Mouse (Mus musculus): ENCODE data around the gene Map2k4. TPM values are rescaled to one million over a fixed set of nuclear protein-coding genes. Genes with fewer than 3 reads are reported as not detected.
A peak's percentile ranks its signal among the peaks of the same experiment; 100 is the strongest.

The Map2k4 gene
- polyA plus RNA-seq, 1 experiment from 2014 or later = 68.5 TPM

- 79% methylated on average over 1 of the region's 1 CpGs for WGBS
- H3K27ac ChIP-seq = no peak overlapping the region
- no peak for ATAC-seq (ENCODE audit: low FRiP score, low read depth)
Measured at GRCm38 (mm10) chr11:65795896-65796295, 7.8 kb upstream of the Map2k4 start.

GRCm38 (mm10) chr11:65794428-65795219, 6.5 kb upstream of the Map2k4 start:
- no peak overlapping the region for H3K4me2 ChIP-seq (replicated peaks)
- H3K9me3 ChIP-seq = no peaks in the 10 kb centered on the region
- no peaks in the 10 kb centered on the region for H3K4me1 ChIP-seq
- no peak for ATAC-seq (ENCODE audit: low FRiP score, low read depth)
- no peak overlapping the region for H3K4me3 ChIP-seq
- H3K9ac ChIP-seq = no peak overlapping the region
- 78% methylated on average over 10 of the region's 10 CpGs for WGBS
- H3K27ac ChIP-seq = no peak overlapping the region
- no peaks in the 10 kb centered on the region for H3K36me3 ChIP-seq
- H3K27me3 ChIP-seq = no peaks in the 10 kb centered on the region

More at GRCm38 (mm10) chr11:65795896-65796295, 7.8 kb upstream of the Map2k4 start:
- H3K4me2 ChIP-seq (replicated peaks) = no peak overlapping the region
- no peaks in the 10 kb centered on the region for H3K4me1 ChIP-seq
- H3K27me3 ChIP-seq = no peaks in the 10 kb centered on the region
- no peak overlapping the region for H3K9ac ChIP-seq
- H3K4me3 ChIP-seq = no peak overlapping the region
- no peaks in the 10 kb centered on the region for H3K36me3 ChIP-seq
- no peaks in the 10 kb centered on the region for H3K9me3 ChIP-seq

GRCm38 (mm10) chr11:65787421-65788151, 511 bp downstream of the Map2k4 start:
- H3K4me2 ChIP-seq (replicated peaks) = peak overlapping the region; percentile 84
- H3K27ac ChIP-seq = peak overlapping the region; percentile 89
- peak; percentile 88 for ATAC-seq (ENCODE audit: low FRiP score, low read depth)
- peak overlapping the region; percentile 96 for H3K4me3 ChIP-seq
- peak overlapping the region; percentile 99 for H3K9ac ChIP-seq
- H3K27me3 ChIP-seq = no peaks in the 10 kb centered on the region
- H3K9me3 ChIP-seq = no peaks in the 10 kb centered on the region
- 1% methylated on average over 36 of the region's 71 CpGs for WGBS
- no peaks in the 10 kb centered on the region for H3K36me3 ChIP-seq
- peaks cover 24% of the 10 kb centered on the region for H3K4me1 ChIP-seq

- Histone ChIP-seq H3K9me3 (no peaks in the 10 kb centered on the region), H3K4me3 (no peak overlapping the region), H3K4me1 (peaks cover 24% of the 10 kb centered on the region), H3K9ac (0 out of 2 replicates have a peak overlapping the region, but pooled peaks have one; percentile 15), H3K36me3 (no peaks in the 10 kb centered on the region), H3K27me3 (no peaks in the 10 kb centered on the region), H3K4me2 (replicated peaks) (peak overlapping the region; percentile 84), H3K27ac (no peak overlapping the region)
- no peak for ATAC-seq (ENCODE audit: low FRiP score, low read depth)
- WGBS = 88% methylated on average over 2 of the region's 2 CpGs
Measured at GRCm38 (mm10) chr11:65786160-65786559, 1.9 kb downstream of the Map2k4 start.

GRCm38 (mm10) chr11:65781596-65781995, 6.5 kb downstream of the Map2k4 start:
- 87% methylated on average over 3 of the region's 3 CpGs for WGBS
- H3K36me3 ChIP-seq = peaks cover 11% of the 10 kb centered on the region
- no peak overlapping the region for H3K4me3 ChIP-seq
- H3K4me2 ChIP-seq (replicated peaks) = no peak overlapping the region
- H3K4me1 ChIP-seq = peaks cover 49% of the 10 kb centered on the region
- no peak overlapping the region for H3K27ac ChIP-seq
- no peak overlapping the region for H3K9ac ChIP-seq
- H3K27me3 ChIP-seq = no peaks in the 10 kb centered on the region
- ATAC-seq (ENCODE audit: low FRiP score, low read depth) = no peak
- H3K9me3 ChIP-seq = no peaks in the 10 kb centered on the region

- Histone ChIP-seq H3K36me3 (peaks cover 11% of the 10 kb centered on the region), H3K4me3 (no peak overlapping the region), H3K4me1 (peaks cover 40% of the 10 kb centered on the region), H3K9me3 (no peaks in the 10 kb centered on the region), H3K9ac (no peak overlapping the region), H3K27me3 (no peaks in the 10 kb centered on the region), H3K4me2 (replicated peaks) (no peak overlapping the region), H3K27ac (no peak overlapping the region)
- ATAC-seq (ENCODE audit: low FRiP score, low read depth) = no peak
- 93% methylated on average over 1 of the region's 1 CpGs for whole genome bisulfite sequencing
Measured at GRCm38 (mm10) chr11:65779578-65779977, 8.5 kb downstream of the Map2k4 start.

GRCm38 (mm10) chr11:65779066-65779465, 9.0 kb downstream of the Map2k4 start:
- no peaks in the 10 kb centered on the region for H3K27me3 ChIP-seq
- peaks cover 40% of the 10 kb centered on the region for H3K4me1 ChIP-seq
- no peak overlapping the region for H3K27ac ChIP-seq
- no peak overlapping the region for H3K4me2 ChIP-seq (replicated peaks)
- ATAC-seq (ENCODE audit: low FRiP score, low read depth) = no peak
- H3K4me3 ChIP-seq = no peak overlapping the region
- no peaks in the 10 kb centered on the region for H3K9me3 ChIP-seq
- 80% methylated on average over 1 of the region's 1 CpGs for WGBS
- H3K36me3 ChIP-seq = peaks cover 11% of the 10 kb centered on the region
- no peak overlapping the region for H3K9ac ChIP-seq

GRCm38 (mm10) chr11:65777810-65778209, 10.3 kb downstream of the Map2k4 start:
- H3K4me2 ChIP-seq (replicated peaks) = no peak overlapping the region
- no peak overlapping the region for H3K4me3 ChIP-seq
- ATAC-seq (ENCODE audit: low FRiP score, low read depth) = no peak
- H3K9me3 ChIP-seq = no peaks in the 10 kb centered on the region
- H3K9ac ChIP-seq = no peak overlapping the region
- no peak overlapping the region for H3K27ac ChIP-seq
- no peaks in the 10 kb centered on the region for H3K27me3 ChIP-seq
- H3K36me3 ChIP-seq = peaks cover 11% of the 10 kb centered on the region
- 54% methylated on average over 5 of the region's 5 CpGs for WGBS
- H3K4me1 ChIP-seq = peaks cover 37% of the 10 kb centered on the region

GRCm38 (mm10) chr11:65776906-65777611, 11.0 kb downstream of the Map2k4 start:
- Histone ChIP-seq H3K9ac (no peak overlapping the region), H3K27me3 (no peaks in the 10 kb centered on the region), H3K27ac (no peak overlapping the region), H3K4me1 (peaks cover 37% of the 10 kb centered on the region), H3K4me2 (replicated peaks) (no peak overlapping the region), H3K36me3 (peaks cover 11% of the 10 kb centered on the region), H3K9me3 (no peaks in the 10 kb centered on the region), H3K4me3 (no peak overlapping the region)
- WGBS = 68% methylated on average over 2 of the region's 2 CpGs
- no peak for ATAC-seq (ENCODE audit: low FRiP score, low read depth)

- Histone ChIP-seq H3K4me3 (no peak overlapping the region), H3K4me2 (replicated peaks) (no peak overlapping the region), H3K9me3 (no peaks in the 10 kb centered on the region), H3K9ac (no peak overlapping the region), H3K4me1 (peaks cover 25% of the 10 kb centered on the region), H3K27me3 (no peaks in the 10 kb centered on the region), H3K36me3 (no peaks in the 10 kb centered on the region), H3K27ac (no peak overlapping the region)
- 64% methylated on average over 6 of the region's 6 CpGs for WGBS
- no peak for ATAC-seq (ENCODE audit: low FRiP score, low read depth)
Measured at GRCm38 (mm10) chr11:65773946-65774656, 14.0 kb downstream of the Map2k4 start.

- Histone ChIP-seq H3K9ac (no peak overlapping the region), H3K4me2 (replicated peaks) (no peak overlapping the region), H3K4me3 (no peak overlapping the region), H3K36me3 (no peaks in the 10 kb centered on the region), H3K27me3 (no peaks in the 10 kb centered on the region), H3K9me3 (no peaks in the 10 kb centered on the region), H3K4me1 (peaks cover 22% of the 10 kb centered on the region), H3K27ac (no peak overlapping the region)
- 87% methylated on average over 2 of the region's 2 CpGs for WGBS
- no peak for ATAC-seq (ENCODE audit: low FRiP score, low read depth)
Measured at GRCm38 (mm10) chr11:65773535-65773934, 14.6 kb downstream of the Map2k4 start.

All from limb, embryonic 13.5 days (tissue).